Mouse (Mus musculus) thymus, adult 2 months (tissue): ENCODE data around the gene Ltbp1. TPM values are rescaled to one million over a fixed set of nuclear protein-coding genes. Genes with fewer than 3 reads are reported as not detected.

Experiments used
- DNase-seq: peaks from one replicate; pipeline ENCODE4 v3.0.0; 2021
- H3K27ac ChIP-seq: fragments of 200-500 bp; 2 replicates; pipeline ENCODE4 v1.5.1; 2012; ENCODE audit warnings: low read length, control low read depth; ENCODE audit not compliant: control insufficient read depth, insufficient read depth
- H3K27me3 ChIP-seq: fragments of 200-500 bp; 2 replicates; pipeline ENCODE4 v1.6.1; 2012; ENCODE audit warnings: mild to moderate bottlenecking, low read length, moderate library complexity, mixed read lengths; ENCODE audit not compliant: control insufficient read depth, insufficient read depth
- H3K36me3 ChIP-seq: fragments of 200-500 bp; 2 replicates; pipeline ENCODE4 v1.6.1; 2012; ENCODE audit warnings: mild to moderate bottlenecking, low read length, moderate library complexity; ENCODE audit not compliant: control insufficient read depth, insufficient read depth
- H3K4me1 ChIP-seq: fragments of 200-500 bp; replicated peaks from 2 replicates; pipeline ENCODE4 v1.6.1; 2012; ENCODE audit warnings: low read length; ENCODE audit not compliant: control insufficient read depth, insufficient read depth
- H3K4me3 ChIP-seq: fragments of 200-500 bp; 2 replicates; pipeline ENCODE4 v1.5.1; 2012; ENCODE audit warnings: mild to moderate bottlenecking, low read length, control low read depth, moderate library complexity; ENCODE audit not compliant: control insufficient read depth, insufficient read depth
- CTCF ChIP-seq: fragments of 200-500 bp; IDR thresholded peaks from 2 replicates; pipeline ENCODE4 v1.5.1; 2012; ENCODE audit warnings: mild to moderate bottlenecking, control low read depth, low read length, moderate library complexity, borderline replicate concordance; ENCODE audit not compliant: control insufficient read depth, poor library complexity, insufficient read depth; ENCODE audit errors: extremely low read depth
- POLR2A ChIP-seq: fragments of 200-500 bp; IDR thresholded peaks from 2 replicates; pipeline ENCODE4 v1.6.1; 2012; ENCODE audit warnings: mild to moderate bottlenecking, low read length, control low read depth, moderate library complexity; ENCODE audit not compliant: control insufficient read depth, poor library complexity, insufficient read depth; ENCODE audit errors: extremely low read depth
- WGBS: fragments of 180-500 bp; shearing (Covaris S2); methylation state at CpG from one replicate; pipeline ENCODE4 v1.1.7; 2018; 5-methylcytosine and 5-hydroxymethylcytosine counted together
- polyA plus RNA-seq: library from polyadenylated mRNA; depleted of rRNA; stranded (reverse); fragments of >200 nt; gene quantifications from 2 replicates; pipeline ENCODE4 v1.2.3, GENCODE M21; 2012

Ltbp1 gene
- polyA plus RNA-seq, 1 experiment: 4.0 TPM

- H3K27me3 ChIP-seq: no peaks in the 10 kb centered on the region
- no peak for DNase-seq
- H3K27ac ChIP-seq: no peak overlapping the region
- 91% methylated on average over 6 of the region's 6 CpGs for WGBS
- no peak for TF ChIP-seq CTCF
- no peak for TF ChIP-seq POLR2A
- H3K4me3 ChIP-seq: no peak overlapping the region
- no peaks in the 10 kb centered on the region for H3K4me1 ChIP-seq
- no peaks in the 10 kb centered on the region for H3K36me3 ChIP-seq
Measured at GRCm38 (mm10) chr17:74975192-74975591, 30.2 kb upstream of the Ltbp1 start.

GRCm38 (mm10) chr17:74976167-74976985, 29.0 kb upstream of the Ltbp1 start:
- 84% methylated on average over 8 of the region's 8 CpGs for WGBS
- Histone ChIP-seq H3K36me3 (no peaks in the 10 kb centered on the region), H3K4me3 (no peak overlapping the region), H3K27ac (no peak overlapping the region), H3K4me1 (no peaks in the 10 kb centered on the region), H3K27me3 (no peaks in the 10 kb centered on the region)
- DNase-seq: no peak
- TF ChIP-seq POLR2A: no peak
- no peak for TF ChIP-seq CTCF

- 81% methylated on average over 8 of the region's 8 CpGs for WGBS
Measured at GRCm38 (mm10) chr17:74979767-74980166, 25.6 kb upstream of the Ltbp1 start.

GRCm38 (mm10) chr17:74981703-74982102, 23.7 kb upstream of the Ltbp1 start:
- Histone ChIP-seq H3K27me3 (no peaks in the 10 kb centered on the region), H3K4me1 (no peaks in the 10 kb centered on the region), H3K36me3 (no peaks in the 10 kb centered on the region), H3K27ac (no peak overlapping the region), H3K4me3 (no peak overlapping the region)
- WGBS: 87% methylated on average over 5 of the region's 5 CpGs
- no peak for DNase-seq
- no peak for TF ChIP-seq POLR2A
- TF ChIP-seq CTCF: no peak

More at GRCm38 (mm10) chr17:74979767-74980166, 25.6 kb upstream of the Ltbp1 start:
- no peaks in the 10 kb centered on the region for H3K27me3 ChIP-seq
- DNase-seq: no peak
- H3K27ac ChIP-seq: no peak overlapping the region
- H3K4me3 ChIP-seq: no peak overlapping the region
- TF ChIP-seq POLR2A (no peak), CTCF (no peak)
- no peaks in the 10 kb centered on the region for H3K4me1 ChIP-seq
- no peaks in the 10 kb centered on the region for H3K36me3 ChIP-seq

GRCm38 (mm10) chr17:74982880-74983279, 22.5 kb upstream of the Ltbp1 start:
- Histone ChIP-seq H3K4me3 (no peak overlapping the region), H3K36me3 (no peaks in the 10 kb centered on the region), H3K27ac (no peak overlapping the region), H3K4me1 (no peaks in the 10 kb centered on the region), H3K27me3 (no peaks in the 10 kb centered on the region)
- TF ChIP-seq POLR2A (no peak), CTCF (no peak)
- whole genome bisulfite sequencing: 86% methylated on average over 1 of the region's 1 CpGs
- DNase-seq: no peak

- H3K4me1 ChIP-seq: no peaks in the 10 kb centered on the region
- no peak overlapping the region for H3K4me3 ChIP-seq
- H3K36me3 ChIP-seq: no peaks in the 10 kb centered on the region
- TF ChIP-seq POLR2A (no peak), CTCF (no peak)
- 82% methylated on average over 1 of the region's 1 CpGs for WGBS
- H3K27ac ChIP-seq: no peak overlapping the region
- H3K27me3 ChIP-seq: no peaks in the 10 kb centered on the region
- DNase-seq: no peak
Measured at GRCm38 (mm10) chr17:74984071-74984470, 21.3 kb upstream of the Ltbp1 start.

- Histone ChIP-seq H3K4me3 (no peak overlapping the region), H3K36me3 (no peaks in the 10 kb centered on the region), H3K4me1 (no peaks in the 10 kb centered on the region), H3K27ac (no peak overlapping the region), H3K27me3 (no peaks in the 10 kb centered on the region)
- DNase-seq: no peak
- TF ChIP-seq CTCF (no peak), POLR2A (no peak)
Measured at GRCm38 (mm10) chr17:74984681-74985080, 20.7 kb upstream of the Ltbp1 start.
